12 mouse cellular contexts compared by ENCODE assay signal in the genomic region with DNA sequence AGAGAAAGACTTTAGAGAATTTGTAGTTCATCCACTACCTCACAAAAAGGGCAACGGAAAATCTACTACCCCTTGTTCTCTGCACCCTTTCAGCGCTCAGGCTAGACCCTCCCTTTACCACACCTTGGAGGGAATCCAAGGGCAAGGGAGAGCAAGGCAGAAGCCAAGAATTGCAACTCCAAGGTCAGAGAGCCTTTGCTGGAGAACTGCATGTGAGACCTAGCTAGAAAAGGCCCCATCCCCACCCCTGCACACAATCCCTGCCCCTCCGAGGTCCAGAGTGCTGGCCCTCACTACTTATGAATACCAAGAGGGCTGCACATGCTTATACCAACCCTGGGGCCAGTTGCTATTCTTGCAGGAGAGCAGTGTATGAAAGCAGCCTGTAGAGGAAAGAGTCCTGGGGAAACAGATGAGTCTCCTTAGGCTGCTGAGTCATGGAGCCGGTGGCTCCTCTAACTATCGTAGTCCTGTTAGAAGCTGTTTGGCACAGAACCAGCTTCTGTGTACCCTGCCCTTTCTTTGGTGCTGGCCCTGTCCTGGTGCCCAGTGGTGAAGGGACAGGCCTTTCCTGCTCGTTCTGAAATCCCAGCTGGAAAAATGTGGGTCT.
DNase-seq lines count a peak whose midpoint lies in the region; ATAC-seq and TF ChIP-seq lines count a peak whose summit lies in the region.
"Had no signal": no experiment of that assay in that cellular context is flagged by ENCODE, and none has a peak within 500 bp of the region (broad histone marks: within the 10 kb centered on the region; RNA-seq: fewer than 3 reads in every experiment).

No protein-coding gene starts in this region.

- H3K4me3 ChIP-seq in hindbrain, postnatal 0 days (ENCODE audit: low read length): no peak overlapping the region
- no peak overlapping the region for H3K4me3 ChIP-seq in hindbrain, embryonic 12.5 days
- H3K4me3 ChIP-seq: neural tube, embryonic 13.5 days had no signal

- H3K9me3 ChIP-seq in hindbrain, postnatal 0 days (ENCODE audit: low read length): no peaks in the 10 kb centered on the region
- no peaks in the 10 kb centered on the region for H3K9me3 ChIP-seq in hindbrain, embryonic 12.5 days (replicated peaks)
- H3K9me3 ChIP-seq: neural tube, embryonic 13.5 days had no signal

- WGBS in hindbrain, postnatal 0 days: 51% methylated on average over 6 of the region's 6 CpGs
- WGBS in hindbrain, embryonic 12.5 days: 78% methylated on average over 6 of the region's 6 CpGs

- TF ChIP-seq CTCF in hindbrain, postnatal 0 days (IDR thresholded peaks at IDR 0.05; ENCODE audit: low read depth): no peak

- no peak overlapping the region for H3K9ac ChIP-seq in hindbrain, postnatal 0 days (replicated peaks; ENCODE audit: low read length)
- H3K9ac ChIP-seq in hindbrain, embryonic 12.5 days: no peak overlapping the region
- H3K9ac ChIP-seq: liver, embryonic 14.5 days; neural tube, embryonic 13.5 days had no signal

- no peak overlapping the region for H3K27ac ChIP-seq in hindbrain, postnatal 0 days
- no peak overlapping the region for H3K27ac ChIP-seq in hindbrain, embryonic 12.5 days
- H3K27ac ChIP-seq: liver, embryonic 14.5 days; neural tube, embryonic 13.5 days had no signal

- no peaks in the 10 kb centered on the region for H3K36me3 ChIP-seq in hindbrain, postnatal 0 days (ENCODE audit: insufficient read depth, low read length)
- H3K36me3 ChIP-seq in hindbrain, embryonic 12.5 days: no peaks in the 10 kb centered on the region
- H3K36me3 ChIP-seq: neural tube, embryonic 13.5 days had no signal

- H3K27me3 ChIP-seq in hindbrain, postnatal 0 days (ENCODE audit: insufficient read depth, low read length): no peaks in the 10 kb centered on the region
- H3K27me3 ChIP-seq in hindbrain, embryonic 12.5 days: no peaks in the 10 kb centered on the region
- H3K27me3 ChIP-seq: neural tube, embryonic 13.5 days had no signal

- ATAC-seq in hindbrain, postnatal 0 days: peak; percentile 38; the same call in 1 of the 2 replicates
- no peak for ATAC-seq in hindbrain, embryonic 12.5 days (ENCODE audit: low FRiP score)
- ATAC-seq: activated CD4-positive, CD25-positive, alpha-beta regulatory T cell, adult 4 months had no signal

- no peak overlapping the region for H3K4me2 ChIP-seq in hindbrain, postnatal 0 days (ENCODE audit: low read depth, low read length)
- H3K4me2 ChIP-seq in hindbrain, embryonic 12.5 days (replicated peaks): no peak overlapping the region
- H3K4me2 ChIP-seq: neural tube, embryonic 13.5 days had no signal

- DNase-seq in hindbrain, postnatal 0 days (ENCODE audit: low spot score): peak; percentile 35
- DNase-seq in ovary, postnatal 36 days (ENCODE audit: low spot score): peak; percentile 39
- DNase-seq in ovary, postnatal 10 days (ENCODE audit: low spot score): no peak
- DNase-seq in brain, adult 2 months (ENCODE audit: low read depth, low spot score): peak; percentile 8
- DNase-seq in frontal cortex, postnatal 10 days (ENCODE audit: low spot score in 2 of 2): no peak
- DNase-seq in urinary bladder, adult 18-20 months (ENCODE audit: low spot score in 2 of 2): no peak
- DNase-seq: cerebellum, adult 9-11 months; lung, postnatal 14 days had no signal

- H3K4me1 ChIP-seq in hindbrain, postnatal 0 days (ENCODE audit: insufficient read depth, low read length): no peaks in the 10 kb centered on the region
- H3K4me1 ChIP-seq in hindbrain, embryonic 12.5 days: no peaks in the 10 kb centered on the region

Comparison
In these comparisons a context has a peak if more than half of its experiments do, and no peak if none do; other contexts are left out.
1. DNase-seq: peak in hindbrain, postnatal 0 days (single experiment), ovary, postnatal 36 days (single experiment) and brain, adult 2 months (single experiment); none in ovary, postnatal 10 days (single experiment), frontal cortex, postnatal 10 days (0 of 2) and urinary bladder, adult 18-20 months (0 of 2).